Mouse (Mus musculus): ENCODE data around the gene Clk1. TPM values are rescaled to one million over a fixed set of nuclear protein-coding genes. Genes with fewer than 3 reads are reported as not detected.

The Clk1 gene
- total RNA-seq (2014; rRNA removed), result 121 and 143 TPM in 2 replicates
- polyA plus RNA-seq (2015; fragmentation: Nextera tagmentation; extraction: Ambion mirVana), result 62.6 and 86.0 TPM in 2 replicates

DNA sequence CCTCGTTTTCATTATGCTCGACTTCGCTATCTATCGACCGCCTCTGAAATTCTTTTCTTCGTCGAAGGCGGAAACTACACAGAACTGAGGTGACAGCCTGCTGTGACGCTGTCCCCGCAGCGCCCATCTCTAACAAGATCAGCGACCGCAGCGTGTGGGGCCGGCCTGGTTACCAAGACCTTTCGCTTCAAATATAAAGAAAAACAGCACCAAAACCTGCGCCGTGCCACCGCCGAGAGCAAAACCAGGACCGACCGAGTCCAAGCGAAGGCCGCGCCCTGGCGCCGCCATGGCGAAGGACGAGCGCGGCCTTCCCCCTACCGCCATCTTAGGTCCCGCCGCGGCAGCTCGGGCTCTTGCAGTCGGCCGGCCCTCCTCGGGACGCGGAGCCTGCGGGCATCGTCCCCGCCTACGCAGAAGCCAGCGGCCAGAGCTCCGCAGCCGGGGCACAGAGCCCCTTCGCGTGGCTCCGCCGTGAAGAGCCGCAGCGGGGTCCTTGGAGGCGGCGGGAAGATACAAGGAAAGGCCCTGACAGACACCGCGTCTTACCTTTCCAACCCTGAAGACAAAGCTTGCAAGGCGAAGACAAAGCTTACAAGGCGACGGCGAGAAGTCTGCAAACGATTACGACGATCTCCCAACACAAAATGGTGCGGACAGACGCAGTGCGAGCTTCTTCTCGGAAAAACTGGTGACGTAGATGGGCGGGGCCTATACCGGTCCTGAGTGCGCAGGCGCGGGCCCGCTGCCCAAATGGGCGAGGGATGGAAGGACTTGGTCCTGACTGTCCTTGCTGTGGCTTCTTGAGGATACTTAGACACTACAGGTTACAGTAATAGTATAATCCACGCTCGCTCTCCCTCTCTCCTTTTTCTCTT, at the start of gene Clk1:
TSS of gene Clk1 (minus strand) at position 696 of the 878 bp plus-strand sequence.
- 1% methylated on average over 79 of the region's 79 CpGs for WGBS
- peak; percentile 91 for ATAC-seq

DNA sequence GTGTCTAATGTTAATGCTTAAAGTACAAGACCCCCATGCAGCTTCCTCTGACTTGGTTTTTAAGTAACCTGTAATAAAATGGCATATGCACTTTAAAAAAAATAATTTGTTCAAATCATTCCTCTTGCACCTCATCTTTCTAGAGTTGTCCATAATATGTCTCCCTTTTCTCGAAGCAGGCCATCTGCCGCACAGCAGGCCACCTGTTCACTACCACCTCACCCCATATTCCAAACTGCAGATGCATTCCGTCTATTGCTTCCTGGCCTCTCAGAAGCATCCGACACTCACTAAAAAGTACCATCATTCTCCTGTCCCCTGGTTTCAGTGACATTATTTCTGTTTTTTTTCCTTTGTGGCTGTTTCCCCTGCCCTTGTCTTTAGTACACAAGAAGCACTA, 41.7 kb upstream of the Clk1 start:
- no peaks in the 10 kb centered on the region for H3K27me3 ChIP-seq (ENCODE audit: insufficient read depth, low read length)
- whole genome bisulfite sequencing, result 92% methylated on average over 4 of the region's 4 CpGs
- no peak overlapping the region for H3K27ac ChIP-seq (ENCODE audit: low read depth, low read length)
- H3K9me3 ChIP-seq (ENCODE audit: low read length), result no peaks in the 10 kb centered on the region
- no peak overlapping the region for H3K9ac ChIP-seq
- no peak for TF ChIP-seq CTCF (IDR thresholded peaks at IDR 0.05; ENCODE audit: low read depth)
- DNase-seq (no peak), ATAC-seq (no peak)
- H3K4me3 ChIP-seq (ENCODE audit: low read depth, low read length), result no peak overlapping the region
- no peak overlapping the region for H3K4me2 ChIP-seq (ENCODE audit: low read depth)
- peaks cover 66% of the 10 kb centered on the region for H3K36me3 ChIP-seq (ENCODE audit: insufficient read depth)
- no peaks in the 10 kb centered on the region for H3K4me1 ChIP-seq (ENCODE audit: insufficient read depth)

More for the DNA sequence above, at the start of gene Clk1:
- H3K4me2 ChIP-seq (ENCODE audit: low read depth), result peak within 1 kb of the TSS; percentile 60
- peaks cover 7% of the 10 kb centered on the region for H3K4me1 ChIP-seq (ENCODE audit: insufficient read depth)
- no peaks in the 10 kb centered on the region for H3K27me3 ChIP-seq (ENCODE audit: insufficient read depth, low read length)
- H3K27ac ChIP-seq (ENCODE audit: low read depth, low read length), result peak within 1 kb of the TSS; percentile 100
- H3K9ac ChIP-seq, result peak within 1 kb of the TSS; percentile 99
- DNase-seq, result peak; percentile 97
- no peaks in the 10 kb centered on the region for H3K9me3 ChIP-seq (ENCODE audit: low read length)
- peaks cover 23% of the 10 kb centered on the region for H3K36me3 ChIP-seq (ENCODE audit: insufficient read depth)
- peak within 1 kb of the TSS; percentile 85 for H3K4me3 ChIP-seq (ENCODE audit: low read depth, low read length)
- TF ChIP-seq CTCF (IDR thresholded peaks at IDR 0.05; ENCODE audit: low read depth), result no peak

DNA sequence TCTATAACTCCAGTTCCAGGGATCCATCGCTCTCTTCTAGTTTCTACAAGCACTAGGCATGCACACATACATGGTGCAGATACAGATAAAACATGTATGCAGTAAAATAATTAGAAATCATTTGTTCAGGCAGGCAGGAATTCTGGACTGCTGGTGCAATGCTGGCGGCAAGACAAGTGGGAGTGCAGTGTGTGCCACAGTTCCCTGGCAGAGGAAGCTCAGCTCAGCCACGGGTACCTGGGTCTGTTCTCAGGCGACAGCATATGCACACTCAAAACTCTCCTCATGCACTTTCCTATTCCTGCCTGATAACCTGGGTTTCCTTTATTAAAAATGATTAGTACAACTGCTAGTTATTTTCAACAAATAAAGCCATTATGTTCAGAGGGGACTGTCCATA, 41.2 kb upstream of the Clk1 start:
- Histone ChIP-seq H3K36me3 (ENCODE audit: insufficient read depth) (peaks cover 70% of the 10 kb centered on the region), H3K9ac (no peak overlapping the region)
- ATAC-seq, result no peak

DNA sequence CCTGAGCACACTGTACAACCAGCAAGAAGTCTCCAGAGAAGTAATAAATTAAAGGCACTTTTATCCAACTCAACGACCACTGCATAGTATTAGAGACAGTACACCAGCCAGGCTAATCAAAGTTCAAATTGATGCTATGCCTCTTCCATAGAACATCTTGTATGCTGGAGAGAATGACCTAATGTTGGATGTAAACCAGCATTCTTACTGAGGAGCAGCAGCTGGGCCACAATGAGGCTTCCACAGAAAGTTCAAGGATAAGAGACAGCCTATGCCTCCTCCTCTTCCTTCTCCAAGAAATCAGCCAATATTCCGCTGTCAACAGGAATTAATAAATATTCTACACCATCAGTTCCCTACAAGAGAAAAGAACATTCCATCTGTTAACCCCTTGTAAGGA, 40.1 kb upstream of the Clk1 start:
- no peaks in the 10 kb centered on the region for H3K9me3 ChIP-seq (ENCODE audit: low read length)
- no peak for ATAC-seq
- TF ChIP-seq CTCF (IDR thresholded peaks at IDR 0.05; ENCODE audit: low read depth), result no peak
- WGBS, result 80% methylated on average over 2 of the region's 2 CpGs
- H3K4me3 ChIP-seq (ENCODE audit: low read depth, low read length), result no peak overlapping the region
- no peak overlapping the region for H3K9ac ChIP-seq
- H3K4me2 ChIP-seq (ENCODE audit: low read depth), result no peak overlapping the region
- H3K36me3 ChIP-seq (ENCODE audit: insufficient read depth), result peaks cover 68% of the 10 kb centered on the region
- no peaks in the 10 kb centered on the region for H3K4me1 ChIP-seq (ENCODE audit: insufficient read depth)
- no peak for DNase-seq
- H3K27ac ChIP-seq (ENCODE audit: low read depth, low read length), result no peak overlapping the region
- H3K27me3 ChIP-seq (ENCODE audit: insufficient read depth, low read length), result no peaks in the 10 kb centered on the region

More for the DNA sequence above, 41.2 kb upstream of the Clk1 start:
- Histone ChIP-seq H3K4me2 (ENCODE audit: low read depth) (no peak overlapping the region), H3K27me3 (ENCODE audit: insufficient read depth, low read length) (no peaks in the 10 kb centered on the region), H3K4me1 (ENCODE audit: insufficient read depth) (no peaks in the 10 kb centered on the region), H3K27ac (ENCODE audit: low read depth, low read length) (no peak overlapping the region), H3K9me3 (ENCODE audit: low read length) (no peaks in the 10 kb centered on the region), H3K4me3 (ENCODE audit: low read depth, low read length) (no peak overlapping the region)
- WGBS, result 89% methylated on average over 4 of the region's 4 CpGs
- no peak for TF ChIP-seq CTCF (IDR thresholded peaks at IDR 0.05; ENCODE audit: low read depth)
- DNase-seq, result no peak

DNA sequence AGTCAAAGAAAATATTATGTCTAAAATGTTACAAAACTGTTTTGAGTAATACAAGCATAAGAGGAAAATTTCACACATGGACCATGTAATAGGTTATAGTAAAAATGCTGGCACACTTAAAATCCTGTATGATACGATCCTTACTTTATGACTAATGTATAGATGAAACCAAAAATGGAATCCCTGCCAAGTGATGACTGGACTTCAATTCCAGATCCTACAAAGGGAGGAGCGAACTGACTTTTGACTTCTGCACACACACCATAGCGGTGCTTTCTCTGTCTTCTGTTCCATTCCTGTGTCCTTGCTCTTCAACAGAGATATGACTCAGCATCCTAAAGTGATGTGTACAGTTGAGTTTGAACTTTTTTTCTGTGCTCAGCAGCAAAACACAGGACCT, 36.7 kb upstream of the Clk1 start:
- no peak for TF ChIP-seq CTCF (IDR thresholded peaks at IDR 0.05; ENCODE audit: low read depth)
- Histone ChIP-seq H3K4me1 (ENCODE audit: insufficient read depth) (no peaks in the 10 kb centered on the region), H3K4me3 (ENCODE audit: low read depth, low read length) (no peak overlapping the region), H3K9ac (no peak overlapping the region), H3K27me3 (ENCODE audit: insufficient read depth, low read length) (no peaks in the 10 kb centered on the region), H3K27ac (ENCODE audit: low read depth, low read length) (no peak overlapping the region), H3K36me3 (ENCODE audit: insufficient read depth) (peaks cover 77% of the 10 kb centered on the region), H3K9me3 (ENCODE audit: low read length) (no peaks in the 10 kb centered on the region), H3K4me2 (ENCODE audit: low read depth) (no peak overlapping the region)
- no peak for ATAC-seq
- DNase-seq, result no peak
- WGBS, result 96% methylated on average over 3 of the region's 3 CpGs

DNA sequence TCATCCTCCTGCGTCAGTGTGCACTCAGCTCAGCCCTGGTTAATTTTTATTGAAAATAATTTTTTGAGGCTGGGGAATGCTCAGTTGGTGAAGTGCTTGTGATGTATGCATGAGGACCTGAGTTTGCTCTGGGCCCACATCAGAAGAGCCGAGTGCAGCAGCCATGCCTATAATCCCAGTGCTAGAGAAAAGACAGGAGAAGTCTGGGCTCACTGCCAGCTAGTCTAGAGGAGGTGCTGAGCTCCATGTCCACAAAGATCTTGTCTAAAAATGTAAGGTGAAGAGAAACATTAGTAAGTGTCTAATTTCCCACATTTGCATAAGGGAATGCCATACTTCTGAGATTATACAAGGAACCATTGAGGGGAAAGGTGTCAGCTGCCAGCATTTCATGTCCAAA, 35.0 kb upstream of the Clk1 start:
- no peaks in the 10 kb centered on the region for H3K9me3 ChIP-seq (ENCODE audit: low read length)
- no peaks in the 10 kb centered on the region for H3K27me3 ChIP-seq (ENCODE audit: insufficient read depth, low read length)
- 57% methylated on average over 2 of the region's 2 CpGs for WGBS
- ATAC-seq, result no peak
- H3K4me3 ChIP-seq (ENCODE audit: low read depth, low read length), result no peak overlapping the region
- no peak for TF ChIP-seq CTCF (IDR thresholded peaks at IDR 0.05; ENCODE audit: low read depth)
- H3K9ac ChIP-seq, result no peak overlapping the region
- H3K36me3 ChIP-seq (ENCODE audit: insufficient read depth), result peaks cover 79% of the 10 kb centered on the region
- H3K27ac ChIP-seq (ENCODE audit: low read depth, low read length), result no peak overlapping the region
- no peaks in the 10 kb centered on the region for H3K4me1 ChIP-seq (ENCODE audit: insufficient read depth)
- no peak for DNase-seq
- no peak overlapping the region for H3K4me2 ChIP-seq (ENCODE audit: low read depth)

DNA sequence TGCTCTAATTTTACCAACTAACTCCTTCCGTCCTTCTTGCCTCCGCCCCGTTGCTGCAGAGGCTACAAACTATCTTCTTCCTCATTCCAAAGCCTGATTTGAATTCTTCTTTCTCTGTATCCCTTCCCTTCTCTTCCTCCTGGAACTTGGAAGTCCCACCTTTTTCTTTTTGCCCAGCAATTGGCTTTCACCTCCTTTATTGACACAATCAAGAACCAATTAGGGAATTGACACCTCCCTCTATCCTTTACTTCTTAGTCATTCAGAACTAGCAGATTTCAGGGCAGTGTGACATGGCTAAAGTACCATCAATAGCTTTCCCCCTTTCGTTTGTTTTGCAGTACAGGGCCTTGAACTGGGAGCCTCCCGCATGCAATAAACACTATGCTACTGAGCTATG, 34.3 kb upstream of the Clk1 start:
- no peaks in the 10 kb centered on the region for H3K4me1 ChIP-seq (ENCODE audit: insufficient read depth)
- DNase-seq (no peak), ATAC-seq (no peak)
- WGBS, result 91% methylated on average over 5 of the region's 5 CpGs
- H3K27ac ChIP-seq (ENCODE audit: low read depth, low read length), result no peak overlapping the region
- no peak overlapping the region for H3K4me2 ChIP-seq (ENCODE audit: low read depth)
- no peak overlapping the region for H3K9ac ChIP-seq
- no peak for TF ChIP-seq CTCF (IDR thresholded peaks at IDR 0.05; ENCODE audit: low read depth)
- peaks cover 80% of the 10 kb centered on the region for H3K36me3 ChIP-seq (ENCODE audit: insufficient read depth)
- no peak overlapping the region for H3K4me3 ChIP-seq (ENCODE audit: low read depth, low read length)
- H3K9me3 ChIP-seq (ENCODE audit: low read length), result no peaks in the 10 kb centered on the region
- H3K27me3 ChIP-seq (ENCODE audit: insufficient read depth, low read length), result no peaks in the 10 kb centered on the region
